Mouse (Mus musculus): Measurements from ENCODE around the gene Rimbp2. TPM values are rescaled to one million over a fixed set of nuclear protein-coding genes. Genes with fewer than 3 reads are reported as not detected.
A peak's percentile ranks its signal among the peaks of the same experiment; 100 is the strongest.

Gene Rimbp2
- polyA plus RNA-seq, 1 experiment from 2014 or later = 3.5 TPM

GRCm38 (mm10) chr5:128920112-128920511 lies 33.2 kb downstream of the Rimbp2 start:
- H3K27ac ChIP-seq = no peak overlapping the region
- no peak for ATAC-seq (ENCODE audit: low FRiP score, low read depth)
- H3K4me1 ChIP-seq = 0 out of 2 replicates have a peak, but pooled peaks cover 2% of the 10 kb centered on the region

GRCm38 (mm10) chr5:128917116-128917959 lies 35.9 kb downstream of the Rimbp2 start:
- WGBS = 12% methylated on average over 10 of the region's 10 CpGs
- Histone ChIP-seq H3K4me3 (no peak overlapping the region), H3K36me3 (no peaks in the 10 kb centered on the region), H3K4me2 (replicated peaks) (no peak overlapping the region), H3K9me3 (no peaks in the 10 kb centered on the region), H3K27me3 (replicated peaks) (no peaks in the 10 kb centered on the region; the same call in 1 of the 2 replicates), H3K9ac (no peak overlapping the region), H3K27ac (no peak overlapping the region), H3K4me1 (0 out of 2 replicates have a peak, but pooled peaks cover 2% of the 10 kb centered on the region)
- no peak for ATAC-seq (ENCODE audit: low FRiP score, low read depth)

More at GRCm38 (mm10) chr5:128920112-128920511, 33.2 kb downstream of the Rimbp2 start:
- Histone ChIP-seq H3K36me3 (no peaks in the 10 kb centered on the region), H3K9me3 (no peaks in the 10 kb centered on the region), H3K27me3 (replicated peaks) (no peaks in the 10 kb centered on the region; the same call in 1 of the 2 replicates), H3K9ac (no peak overlapping the region), H3K4me2 (replicated peaks) (no peak overlapping the region), H3K4me3 (no peak overlapping the region)
- WGBS = 55% methylated on average over 5 of the region's 5 CpGs

DNA sequence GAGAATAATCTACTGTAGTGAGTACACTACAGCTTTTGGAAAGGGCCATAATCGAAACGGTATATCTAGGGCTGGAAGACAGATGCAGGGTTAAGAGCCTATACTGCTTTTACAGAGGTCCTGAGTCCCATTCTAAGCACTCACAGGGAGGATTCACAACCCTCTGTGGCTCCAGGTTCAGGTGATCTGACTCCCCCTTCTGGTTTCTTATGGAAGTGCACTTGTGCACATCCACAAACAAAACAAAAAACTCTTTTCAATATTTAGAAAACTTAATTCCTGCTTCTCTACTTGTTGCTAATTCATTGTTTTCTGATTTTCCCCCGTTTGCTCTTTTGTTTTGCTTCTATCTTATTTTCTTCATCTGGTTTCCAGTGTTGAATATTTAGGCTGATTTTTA lies 39.5 kb downstream of the Rimbp2 start:
- Histone ChIP-seq H3K27ac (no peak overlapping the region), H3K36me3 (no peaks in the 10 kb centered on the region), H3K4me3 (no peak overlapping the region), H3K9ac (no peak overlapping the region), H3K9me3 (no peaks in the 10 kb centered on the region), H3K4me1 (0 out of 2 replicates have a peak, but pooled peaks cover 2% of the 10 kb centered on the region), H3K27me3 (replicated peaks) (no peaks in the 10 kb centered on the region), H3K4me2 (replicated peaks) (no peak overlapping the region)
- ATAC-seq (ENCODE audit: low FRiP score, low read depth) = no peak
- WGBS = 76% methylated on average over 3 of the region's 3 CpGs

DNA sequence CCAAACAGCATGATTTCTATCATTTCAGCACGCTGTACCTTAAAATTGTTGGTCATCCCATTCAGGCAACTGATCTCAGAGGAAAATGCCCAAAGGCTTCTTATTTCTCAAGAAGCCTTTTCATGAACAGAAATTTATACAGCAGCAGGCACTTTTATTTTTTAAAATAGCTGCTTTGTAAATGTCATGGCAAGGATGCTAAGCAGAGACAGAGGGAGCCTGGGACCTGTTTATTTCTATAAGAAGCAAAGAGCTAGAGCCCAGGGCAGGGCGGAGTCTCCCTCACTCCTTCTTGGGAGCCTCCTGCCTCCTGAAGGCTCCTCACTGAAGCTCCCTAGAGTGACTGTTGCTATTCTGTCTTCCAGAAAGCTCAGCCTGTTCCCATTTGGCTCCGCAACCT lies 40.9 kb downstream of the Rimbp2 start:
- Histone ChIP-seq H3K9ac (no peak overlapping the region), H3K36me3 (no peaks in the 10 kb centered on the region), H3K27me3 (replicated peaks) (no peaks in the 10 kb centered on the region), H3K9me3 (no peaks in the 10 kb centered on the region), H3K27ac (no peak overlapping the region), H3K4me3 (no peak overlapping the region), H3K4me2 (replicated peaks) (no peak overlapping the region), H3K4me1 (0 out of 2 replicates have a peak, but pooled peaks cover 2% of the 10 kb centered on the region)
- no peak for ATAC-seq (ENCODE audit: low FRiP score, low read depth)
- 98% methylated on average over 3 of the region's 3 CpGs for WGBS

DNA sequence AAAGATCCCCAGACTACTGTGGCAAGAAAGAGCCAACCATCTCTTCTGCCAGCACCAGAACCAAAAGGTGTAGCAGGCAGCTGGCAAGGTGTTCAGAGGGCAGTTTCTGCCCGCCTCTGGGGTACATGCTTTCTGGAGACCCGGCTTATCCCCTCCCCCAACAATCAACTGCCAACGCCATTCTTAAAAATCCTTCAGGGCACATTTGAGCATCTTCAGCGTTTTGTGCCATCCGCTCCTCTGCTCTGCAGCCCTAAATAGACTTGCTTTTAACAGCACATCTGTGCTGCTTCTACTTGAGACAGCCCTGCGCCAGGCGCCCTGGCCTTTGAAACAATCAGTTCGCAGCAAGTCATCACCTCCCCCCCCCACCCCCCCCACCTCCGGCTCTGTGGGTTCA lies 41.7 kb downstream of the Rimbp2 start:
- Histone ChIP-seq H3K9ac (no peak overlapping the region), H3K9me3 (no peaks in the 10 kb centered on the region)
- WGBS = 77% methylated on average over 9 of the region's 9 CpGs

GRCm38 (mm10) chr5:128904113-128904512 lies 49.2 kb downstream of the Rimbp2 start:
- Histone ChIP-seq H3K9ac (no peak overlapping the region), H3K4me1 (peaks cover 19% of the 10 kb centered on the region; the same call in 1 of the 2 replicates), H3K4me2 (replicated peaks) (no peak overlapping the region; the same call in 1 of the 2 replicates), H3K27ac (no peak overlapping the region), H3K4me3 (no peak overlapping the region), H3K36me3 (no peaks in the 10 kb centered on the region), H3K9me3 (no peaks in the 10 kb centered on the region), H3K27me3 (replicated peaks) (no peaks in the 10 kb centered on the region)
- 23% methylated on average over 5 of the region's 5 CpGs for WGBS
- peak; percentile 61; the same call in 1 of the 2 replicates for ATAC-seq (ENCODE audit: low FRiP score, low read depth)

More for the DNA sequence above, 41.7 kb downstream of the Rimbp2 start:
- Histone ChIP-seq H3K27me3 (replicated peaks) (no peaks in the 10 kb centered on the region), H3K36me3 (no peaks in the 10 kb centered on the region), H3K4me1 (no peaks in the 10 kb centered on the region), H3K27ac (no peak overlapping the region), H3K4me3 (no peak overlapping the region), H3K4me2 (replicated peaks) (no peak overlapping the region)
- ATAC-seq (ENCODE audit: low FRiP score, low read depth) = no peak

DNA sequence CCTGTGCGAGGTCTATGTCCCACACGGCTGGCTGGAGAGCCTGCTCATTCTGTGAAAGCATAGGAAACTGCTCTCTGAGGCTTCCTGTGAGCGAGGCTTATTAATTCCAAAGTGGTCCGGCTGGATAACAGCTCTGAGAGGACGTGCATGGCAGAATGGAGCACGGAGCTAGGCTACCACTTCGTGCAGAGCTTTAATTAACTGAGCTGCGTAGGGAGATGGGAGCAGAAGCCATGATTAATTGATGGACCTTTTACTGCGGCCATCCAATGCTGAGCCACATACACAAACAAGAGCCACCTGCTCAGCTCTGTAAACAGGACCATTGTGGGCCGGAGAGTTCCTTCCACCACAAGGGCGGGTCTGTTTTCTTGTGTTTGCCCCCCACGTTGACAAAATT lies 50.2 kb downstream of the Rimbp2 start:
- no peak overlapping the region for H3K9ac ChIP-seq
- 39% methylated on average over 12 of the region's 12 CpGs for WGBS
- H3K9me3 ChIP-seq = no peaks in the 10 kb centered on the region
- no peak overlapping the region for H3K27ac ChIP-seq
- no peaks in the 10 kb centered on the region for H3K27me3 ChIP-seq (replicated peaks)
- H3K4me2 ChIP-seq (replicated peaks) = no peak overlapping the region
- H3K4me1 ChIP-seq = peaks cover 19% of the 10 kb centered on the region; the same call in 1 of the 2 replicates
- ATAC-seq (ENCODE audit: low FRiP score, low read depth) = peak; percentile 48; the same call in 1 of the 2 replicates
- H3K36me3 ChIP-seq = no peaks in the 10 kb centered on the region
- H3K4me3 ChIP-seq = no peak overlapping the region

- Histone ChIP-seq H3K9ac (no peak overlapping the region), H3K4me3 (no peak overlapping the region), H3K4me1 (peaks cover 19% of the 10 kb centered on the region; the same call in 1 of the 2 replicates), H3K27ac (no peak overlapping the region), H3K36me3 (no peaks in the 10 kb centered on the region), H3K9me3 (no peaks in the 10 kb centered on the region), H3K4me2 (replicated peaks) (no peak overlapping the region), H3K27me3 (replicated peaks) (no peaks in the 10 kb centered on the region)
- 68% methylated on average over 13 of the region's 13 CpGs for WGBS
- ATAC-seq (ENCODE audit: low FRiP score, low read depth) = no peak
These were observed 53.3 kb downstream of the Rimbp2 start for GRCm38 (mm10) chr5:128899971-128900370.

DNA sequence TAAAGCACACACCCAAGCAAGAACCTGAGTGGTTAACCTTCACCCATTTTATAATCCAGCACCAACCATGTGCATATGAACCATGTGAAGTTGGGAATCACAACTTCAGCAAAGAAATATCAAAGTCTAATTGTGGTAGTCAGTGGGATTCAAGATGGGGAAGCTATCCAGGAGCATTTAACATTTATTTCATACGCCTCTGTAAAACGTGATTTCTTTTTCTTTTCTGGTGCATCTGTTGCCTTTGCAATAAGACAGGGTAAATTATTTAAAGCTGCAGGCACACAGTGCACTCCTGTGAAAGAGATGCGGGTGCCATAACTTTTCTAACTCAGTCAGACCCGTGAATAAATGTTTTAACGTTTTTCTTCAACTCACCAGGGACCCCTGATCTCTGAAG lies 58.4 kb downstream of the Rimbp2 start:
- Histone ChIP-seq H3K4me3 (no peak overlapping the region), H3K4me1 (no peaks in the 10 kb centered on the region), H3K9me3 (no peaks in the 10 kb centered on the region), H3K36me3 (no peaks in the 10 kb centered on the region), H3K27me3 (replicated peaks) (no peaks in the 10 kb centered on the region), H3K27ac (no peak overlapping the region), H3K9ac (no peak overlapping the region), H3K4me2 (replicated peaks) (no peak overlapping the region)
- WGBS = 82% methylated on average over 5 of the region's 5 CpGs
- no peak for ATAC-seq (ENCODE audit: low FRiP score, low read depth)

DNA sequence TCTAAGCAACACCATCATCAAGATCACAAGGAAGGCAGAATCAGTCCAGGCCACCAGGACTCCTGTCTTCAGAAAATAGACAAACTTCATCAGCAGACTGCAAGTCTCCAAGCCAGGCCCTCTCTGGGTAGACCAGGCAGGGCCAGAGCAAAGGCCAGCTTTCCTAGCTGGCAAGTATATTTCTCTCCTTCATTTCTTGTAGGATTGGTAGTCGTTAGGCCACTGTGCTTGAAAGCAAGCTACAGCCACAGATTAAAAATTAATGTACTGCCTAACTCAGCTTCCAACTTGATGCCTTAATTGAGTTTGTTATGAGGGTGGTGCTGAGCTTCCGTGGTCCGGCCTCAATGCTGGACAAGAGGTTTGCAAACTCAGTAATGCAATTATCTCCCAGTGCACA lies 65.7 kb downstream of the Rimbp2 start:
- no peak for ATAC-seq (ENCODE audit: low FRiP score, low read depth)
- no peaks in the 10 kb centered on the region for H3K36me3 ChIP-seq
- H3K4me2 ChIP-seq (replicated peaks) = no peak overlapping the region
- 84% methylated on average over 3 of the region's 3 CpGs for WGBS
- H3K27ac ChIP-seq = no peak overlapping the region
- no peak overlapping the region for H3K4me3 ChIP-seq
- H3K9ac ChIP-seq = no peak overlapping the region
- H3K4me1 ChIP-seq = 0 out of 2 replicates have a peak, but pooled peaks cover 3% of the 10 kb centered on the region
- no peaks in the 10 kb centered on the region for H3K9me3 ChIP-seq
- no peaks in the 10 kb centered on the region for H3K27me3 ChIP-seq (replicated peaks)

- Histone ChIP-seq H3K27ac (no peak overlapping the region), H3K36me3 (no peaks in the 10 kb centered on the region), H3K4me3 (no peak overlapping the region), H3K27me3 (replicated peaks) (no peaks in the 10 kb centered on the region), H3K9me3 (no peaks in the 10 kb centered on the region), H3K4me2 (replicated peaks) (no peak overlapping the region), H3K4me1 (0 out of 2 replicates have a peak, but pooled peaks cover 3% of the 10 kb centered on the region), H3K9ac (no peak overlapping the region)
- WGBS = 71% methylated on average over 5 of the region's 5 CpGs
- ATAC-seq (ENCODE audit: low FRiP score, low read depth) = no peak
These were observed 69.0 kb downstream of the Rimbp2 start for GRCm38 (mm10) chr5:128884320-128884719.

- Histone ChIP-seq H3K36me3 (no peaks in the 10 kb centered on the region), H3K4me2 (replicated peaks) (no peak overlapping the region), H3K4me3 (no peak overlapping the region), H3K27ac (no peak overlapping the region), H3K9me3 (no peaks in the 10 kb centered on the region), H3K27me3 (replicated peaks) (no peaks in the 10 kb centered on the region), H3K4me1 (peaks cover 11% of the 10 kb centered on the region; the same call in 1 of the 2 replicates), H3K9ac (no peak overlapping the region)
- ATAC-seq (ENCODE audit: low FRiP score, low read depth) = no peak
- 38% methylated on average over 3 of the region's 3 CpGs for WGBS
These were observed 74.2 kb downstream of the Rimbp2 start for GRCm38 (mm10) chr5:128879092-128879491.
